Mouse (Mus musculus) intestine, postnatal 0 days (tissue): Measurements from ENCODE around the gene Camkmt. TPM values are rescaled to one million over a fixed set of nuclear protein-coding genes. Genes with fewer than 3 reads are reported as not detected.
A peak's percentile ranks its signal among the peaks of the same experiment; 100 is the strongest.

Source experiments
- ATAC-seq: fragments of 200-750 bp; cut with Nextera tagmentation; 2 replicates; pipeline ENCODE4 v1.8.0; 2017; ENCODE audit warnings: mild to moderate bottlenecking, moderate TSS enrichment, moderate library complexity
- H3K27ac ChIP-seq: fragments of 300-500 bp; sonication (generic); 2 replicates; pipeline ENCODE4 v1.5.1; 2014; ENCODE audit warnings: mild to moderate bottlenecking, low read depth, low read length, moderate library complexity
- H3K27me3 ChIP-seq: fragments of 300-500 bp; sonication (generic); replicated peaks from 2 replicates; pipeline ENCODE4 v1.6.1; 2014; ENCODE audit warnings: low read length, mixed read lengths; ENCODE audit not compliant: control insufficient read depth, insufficient read depth
- H3K36me3 ChIP-seq: fragments of 300-500 bp; sonication (generic); 2 replicates; pipeline ENCODE4 v1.6.1; 2014; ENCODE audit warnings: mild to moderate bottlenecking, moderate library complexity; ENCODE audit not compliant: control insufficient read depth, insufficient read depth
- H3K4me1 ChIP-seq: fragments of 300-500 bp; sonication (generic); replicated peaks from 2 replicates; pipeline ENCODE4 v1.6.1; 2014; ENCODE audit warnings: antibody characterized with exemption, low read length, mixed read lengths; ENCODE audit not compliant: control insufficient read depth, insufficient read depth
- H3K4me2 ChIP-seq: fragments of 300-500 bp; sonication (generic); replicated peaks from 2 replicates; pipeline ENCODE4 v1.6.1; 2014; ENCODE audit warnings: low read depth, mild to moderate bottlenecking, moderate library complexity
- H3K4me3 ChIP-seq: fragments of 300-500 bp; sonication (generic); 2 replicates; pipeline ENCODE4 v1.5.1; 2014; ENCODE audit warnings: low read depth, low read length
- H3K9ac ChIP-seq: fragments of 300-500 bp; sonication (generic); 2 replicates; pipeline ENCODE4 v1.6.1; 2014; ENCODE audit warnings: mild to moderate bottlenecking, low read depth, low read length
- H3K9me3 ChIP-seq: fragments of 300-500 bp; sonication (generic); 2 replicates; pipeline ENCODE4 v1.6.1; 2016; ENCODE audit warnings: mixed run types; ENCODE audit not compliant: control insufficient read depth
- CTCF ChIP-seq: sonication (generic); IDR thresholded peaks from 2 replicates; pipeline ENCODE4 v1.5.1; 2016; ENCODE audit warnings: low read depth, mild to moderate bottlenecking, control low read depth, antibody characterized with exemption, moderate library complexity
- WGBS: fragments of 180-500 bp; shearing (Covaris S2); extraction: QIAGEN DNeasy Blood & Tissue Kit; methylation state at CpG from one replicate; pipeline ENCODE4 v1.1.7; 2014; 5-methylcytosine and 5-hydroxymethylcytosine counted together
- polyA plus RNA-seq: library from polyadenylated mRNA; unstranded; fragments of >200 nt; fragmentation: Nextera tagmentation; extraction: Ambion mirVana; gene quantifications from 2 replicates; pipeline ENCODE4 v1.2.1, GENCODE M21; 2015

Gene Camkmt
- polyA plus RNA-seq: 7.7 and 9.2 TPM in 2 replicates

DNA sequence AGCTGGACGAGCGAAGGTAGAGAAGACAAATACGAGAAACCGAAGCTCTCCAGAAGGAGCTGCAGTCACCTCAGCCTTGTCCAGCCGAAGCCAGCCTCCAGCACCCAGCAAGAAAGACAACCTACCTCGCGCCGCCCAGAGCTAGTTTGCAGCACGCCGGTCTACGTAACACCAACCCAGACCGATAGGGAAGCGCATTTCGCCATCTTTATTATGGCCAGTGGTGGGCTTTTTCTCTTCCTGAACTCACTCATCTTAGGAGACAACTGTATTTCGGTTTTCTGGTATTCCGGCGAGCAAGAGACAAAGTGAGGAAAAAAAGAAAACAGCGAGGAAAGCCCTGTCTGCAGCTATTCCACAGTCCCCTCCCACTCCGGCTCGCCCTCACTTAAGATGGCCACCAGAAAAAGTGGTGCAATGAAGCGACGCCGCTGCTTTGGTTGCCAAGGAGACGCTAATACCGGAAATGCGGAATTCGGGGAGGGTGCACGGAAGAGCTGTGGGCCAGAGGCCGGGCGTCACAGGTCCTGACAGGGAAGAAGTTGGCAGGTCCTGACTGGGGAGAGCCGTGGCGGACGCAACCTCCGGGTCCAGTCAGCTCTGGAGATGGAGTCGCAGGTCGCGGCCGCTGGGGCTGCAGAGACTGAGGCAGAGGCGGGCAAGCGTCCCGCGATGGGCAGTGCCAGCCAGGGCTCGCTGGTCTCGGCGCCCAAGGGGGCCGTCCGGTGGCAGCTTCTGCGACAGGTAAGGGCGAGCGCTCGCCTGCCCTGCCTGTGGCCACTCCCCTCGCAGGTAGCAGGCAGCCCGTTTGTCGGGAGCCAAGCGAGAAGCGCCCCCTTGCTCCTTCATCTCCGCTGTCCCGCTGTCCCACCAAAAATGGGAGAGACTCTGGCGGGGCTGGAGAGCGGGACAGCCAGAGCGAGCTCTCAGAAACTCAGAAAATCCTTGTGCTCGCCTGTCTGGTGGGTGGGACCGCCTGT is at the start of gene Camkmt, which contains the start of gene Prepl:
Camkmt (plus strand) TSS at position 433 of the 980 bp plus-strand sequence.
Prepl (minus strand) TSS at position 122 of the 980 bp plus-strand sequence.
- peak; percentile 99 for ATAC-seq
- under 1% methylated on average over 63 of the region's 63 CpGs for WGBS
- peaks cover 3% of the 10 kb centered on the region; the same call in 1 of the 2 replicates for H3K4me1 ChIP-seq
- no peaks in the 10 kb centered on the region for H3K36me3 ChIP-seq
- H3K4me3 ChIP-seq: peak within 1 kb of the TSS; percentile 76
- no peaks in the 10 kb centered on the region for H3K27me3 ChIP-seq
- TF ChIP-seq CTCF: peak; percentile 48
- peak within 1 kb of the TSS; percentile 91 for H3K4me2 ChIP-seq
- no peaks in the 10 kb centered on the region for H3K9me3 ChIP-seq
- peak within 1 kb of the TSS; percentile 52 for H3K9ac ChIP-seq
- H3K27ac ChIP-seq: peak within 1 kb of the TSS; percentile 42

GRCm38 (mm10) chr17:85040913-85041312 is 49.4 kb upstream of the Camkmt start:
- ATAC-seq: 0 out of 2 replicates have a peak, but pooled peaks have one; percentile 19
- peak overlapping the region; percentile 54 for H3K27ac ChIP-seq

GRCm38 (mm10) chr17:85042419-85042818 is 47.9 kb upstream of the Camkmt start:
- Histone ChIP-seq H3K4me2 (no peak overlapping the region), H3K27ac (peak overlapping the region; percentile 71; the same call in 1 of the 2 replicates), H3K36me3 (peaks cover 12% of the 10 kb centered on the region; the same call in 1 of the 2 replicates), H3K4me1 (peaks cover 11% of the 10 kb centered on the region; the same call in 1 of the 2 replicates), H3K9ac (no peak overlapping the region), H3K4me3 (no peak overlapping the region), H3K9me3 (no peaks in the 10 kb centered on the region), H3K27me3 (no peaks in the 10 kb centered on the region)
- no peak for ATAC-seq
- WGBS: 50% methylated on average over 6 of the region's 6 CpGs
- TF ChIP-seq CTCF: no peak

More at GRCm38 (mm10) chr17:85040913-85041312, 49.4 kb upstream of the Camkmt start:
- 36% methylated on average over 7 of the region's 7 CpGs for WGBS
- peak overlapping the region; percentile 27; the same call in 1 of the 2 replicates for H3K4me2 ChIP-seq
- no peak for TF ChIP-seq CTCF
- H3K27me3 ChIP-seq: no peaks in the 10 kb centered on the region
- H3K36me3 ChIP-seq: peaks cover 7% of the 10 kb centered on the region; the same call in 1 of the 2 replicates
- peaks cover 11% of the 10 kb centered on the region; the same call in 1 of the 2 replicates for H3K4me1 ChIP-seq
- H3K9me3 ChIP-seq: no peaks in the 10 kb centered on the region
- H3K4me3 ChIP-seq: no peak overlapping the region
- no peak overlapping the region for H3K9ac ChIP-seq

DNA sequence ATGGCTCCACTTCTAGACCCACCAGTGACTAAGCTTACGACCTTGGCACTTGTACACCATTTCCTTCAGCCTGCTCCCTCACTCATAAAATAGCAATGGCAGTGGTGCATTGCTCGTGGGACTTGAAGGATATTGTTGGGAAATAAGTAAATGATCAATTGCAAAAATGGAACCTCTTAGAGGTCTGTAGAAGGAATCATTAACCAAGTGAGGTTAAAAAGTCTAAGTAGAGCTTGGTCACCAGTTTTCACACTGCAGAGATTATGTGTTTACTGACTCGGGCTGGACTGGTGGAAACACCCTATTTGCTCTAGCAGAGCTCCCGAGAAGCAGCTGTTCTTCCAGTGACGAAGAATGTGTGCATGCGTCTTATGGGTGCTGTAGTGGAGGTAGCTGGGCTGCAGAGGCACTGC is 46.9 kb upstream of the Camkmt start:
- peak; percentile 89 for ATAC-seq
- WGBS: 32% methylated on average over 6 of the region's 6 CpGs
- no peak for TF ChIP-seq CTCF
- Histone ChIP-seq H3K9me3 (no peaks in the 10 kb centered on the region), H3K27me3 (no peaks in the 10 kb centered on the region), H3K9ac (no peak overlapping the region), H3K4me1 (peaks cover 11% of the 10 kb centered on the region; the same call in 1 of the 2 replicates), H3K4me2 (no peak overlapping the region), H3K36me3 (peaks cover 7% of the 10 kb centered on the region; the same call in 1 of the 2 replicates), H3K4me3 (no peak overlapping the region), H3K27ac (peak overlapping the region; percentile 71)

DNA sequence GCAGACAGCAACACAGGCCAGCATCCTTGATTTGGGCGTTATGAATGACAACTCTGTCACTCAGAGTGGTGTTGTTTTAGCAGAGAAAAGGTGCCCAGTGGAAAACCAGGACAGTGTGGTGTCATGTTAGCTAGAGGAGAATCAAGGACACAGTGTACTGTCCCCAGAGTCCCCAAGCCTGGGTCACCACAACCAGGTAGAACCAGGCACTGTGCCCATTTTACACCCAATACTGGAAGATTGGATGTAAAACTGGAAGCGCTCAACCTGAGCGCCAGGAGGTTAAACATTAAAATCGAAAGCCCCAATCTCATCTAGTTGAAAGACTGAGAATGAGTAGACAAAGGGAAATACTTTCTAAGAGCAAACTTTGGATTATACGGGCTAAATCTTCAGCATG is 45.9 kb upstream of the Camkmt start:
- Histone ChIP-seq H3K4me2 (no peak overlapping the region), H3K27me3 (no peaks in the 10 kb centered on the region), H3K36me3 (peaks cover 5% of the 10 kb centered on the region; the same call in 1 of the 2 replicates), H3K27ac (0 out of 2 replicates have a peak overlapping the region, but pooled peaks have one; percentile 55), H3K9ac (no peak overlapping the region), H3K9me3 (no peaks in the 10 kb centered on the region), H3K4me3 (no peak overlapping the region), H3K4me1 (peaks cover 11% of the 10 kb centered on the region; the same call in 1 of the 2 replicates)
- no peak for TF ChIP-seq CTCF
- WGBS: 74% methylated on average over 5 of the region's 5 CpGs
- no peak for ATAC-seq

GRCm38 (mm10) chr17:85045160-85045559 is 45.2 kb upstream of the Camkmt start:
- no peak overlapping the region for H3K4me2 ChIP-seq
- no peak overlapping the region for H3K9ac ChIP-seq
- ATAC-seq: no peak
- no peak overlapping the region for H3K4me3 ChIP-seq
- TF ChIP-seq CTCF: peak; percentile 40
- WGBS: 83% methylated on average over 12 of the region's 12 CpGs
- no peaks in the 10 kb centered on the region for H3K27me3 ChIP-seq
- peaks cover 9% of the 10 kb centered on the region; the same call in 1 of the 2 replicates for H3K36me3 ChIP-seq
- no peak overlapping the region for H3K27ac ChIP-seq
- peaks cover 11% of the 10 kb centered on the region; the same call in 1 of the 2 replicates for H3K4me1 ChIP-seq
- no peaks in the 10 kb centered on the region for H3K9me3 ChIP-seq
